Mouse (Mus musculus): ENCODE data around the gene Nfat5. TPM values are rescaled to one million over a fixed set of nuclear protein-coding genes. Genes with fewer than 3 reads are reported as not detected.

Gene Nfat5
- total RNA-seq, 2 experiments from 2014 or later, result 36.5 to 36.6 TPM

DNA sequence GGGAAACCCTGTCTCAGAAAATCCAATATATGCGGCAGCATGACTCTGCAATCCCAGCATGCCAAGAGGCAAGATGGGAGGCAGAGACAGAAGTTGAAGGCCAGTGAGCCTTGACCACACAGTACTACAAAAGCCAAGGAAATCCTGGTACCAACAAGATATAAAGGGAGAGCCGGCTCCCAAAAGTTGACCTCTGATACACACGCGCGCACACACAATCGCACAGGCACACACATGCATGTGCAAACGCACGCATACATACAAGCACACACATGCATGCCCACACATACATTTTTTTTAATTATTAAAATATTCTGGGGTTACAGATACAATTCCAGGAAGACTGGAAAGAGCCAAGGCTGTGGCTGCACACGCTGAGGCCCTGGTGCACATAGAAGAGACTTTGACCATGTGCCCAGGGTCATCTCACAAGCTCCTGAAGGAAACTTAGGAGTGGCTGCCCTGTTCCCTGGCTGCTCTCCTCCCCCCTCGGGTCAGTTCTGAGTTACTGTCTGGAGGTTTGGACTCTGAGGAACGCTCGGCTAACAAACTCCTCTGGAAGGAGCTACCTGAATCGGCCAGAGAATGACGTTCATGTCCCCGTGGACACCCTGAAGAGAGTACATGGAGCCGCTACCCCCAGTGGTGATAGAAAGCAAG lies 97.3 kb downstream of the Nfat5 start:
- DNase-seq, result no peak
- intact Hi-C loops (cut with DNase I), result no loop called here

DNA sequence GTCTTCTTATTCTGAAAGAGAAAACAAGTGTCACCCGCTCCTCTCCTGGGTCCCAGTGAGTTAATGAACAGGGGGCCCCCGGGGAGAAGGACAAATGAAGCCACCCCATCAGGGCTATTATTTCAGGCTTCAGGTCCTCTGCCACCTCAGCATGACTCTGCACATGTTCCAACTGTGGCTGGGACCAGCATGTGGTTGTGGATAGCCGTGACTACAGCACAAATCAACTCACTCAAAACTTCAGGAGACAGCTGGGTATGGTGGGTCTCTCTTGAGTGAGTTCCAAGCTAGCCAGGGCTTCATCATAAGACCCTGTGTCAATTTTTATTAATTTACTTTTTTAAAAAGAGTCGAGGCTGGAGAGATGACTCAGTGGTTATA lies 97.9 kb downstream of the Nfat5 start:
- intact Hi-C loops (cut with DNase I), result no loop called here
- DNase-seq, result no peak

GRCm38 (mm10) chr8:107395397-107395796 lies 102.1 kb downstream of the Nfat5 start:
- intact Hi-C loops (cut with DNase I), result no loop called here
- no peak for DNase-seq

GRCm38 (mm10) chr8:107396106-107396670 lies 102.9 kb downstream of the Nfat5 start:
- intact Hi-C loops (cut with DNase I), result no loop called here

DNA sequence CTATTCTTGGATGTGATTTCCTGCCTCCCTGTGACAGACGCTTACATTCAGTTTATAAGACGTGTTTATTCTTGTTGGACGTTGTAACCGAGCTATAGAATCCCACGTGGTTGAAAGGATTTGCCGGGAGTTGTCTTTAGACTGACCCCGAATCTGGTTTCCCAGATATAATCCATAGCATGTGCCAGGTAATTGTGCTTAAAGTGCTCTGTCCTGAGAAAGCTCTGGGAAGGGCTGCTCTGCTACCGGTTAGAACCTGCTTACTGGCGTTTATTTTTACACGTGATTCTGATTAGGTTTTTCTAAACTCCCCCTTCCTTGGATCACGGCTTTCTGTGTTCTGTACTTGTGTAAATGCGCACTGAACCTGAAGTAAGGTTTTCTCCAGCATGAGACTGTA lies 104.4 kb downstream of the Nfat5 start:
- DNase-seq, result no peak
- intact Hi-C loops (cut with DNase I), result no loop called here

More at GRCm38 (mm10) chr8:107396106-107396670, 102.9 kb downstream of the Nfat5 start:
- no peak for DNase-seq

DNA sequence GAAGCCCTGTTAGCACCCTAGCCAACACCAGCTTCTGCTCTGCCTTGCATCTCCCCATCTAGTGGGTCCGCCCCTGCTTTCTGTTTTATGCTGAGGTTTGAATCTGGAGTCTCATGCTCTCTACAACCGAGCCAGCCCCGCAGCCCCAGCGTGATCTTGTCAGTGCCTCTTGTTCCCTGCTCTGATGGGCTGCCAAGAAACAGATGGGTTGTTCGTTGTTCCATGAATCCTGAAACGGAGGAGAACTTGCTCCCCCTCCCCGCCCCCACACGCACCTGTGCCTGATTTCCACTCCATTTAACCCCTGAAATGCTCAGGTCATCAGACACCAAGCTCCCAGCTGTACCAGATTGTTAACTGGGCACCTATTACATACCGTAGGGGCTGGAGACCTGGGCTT lies 106.2 kb downstream of the Nfat5 start:
- no peak for DNase-seq
- intact Hi-C loops (cut with DNase I), result no loop called here

- intact Hi-C loops (cut with DNase I), result no loop called here
- no peak for DNase-seq
Measured at GRCm38 (mm10) chr8:107401866-107402265, 108.6 kb downstream of the Nfat5 start.

GRCm38 (mm10) chr8:107403038-107403781 lies 109.9 kb downstream of the Nfat5 start, which contains the start of gene Nqo1:
Gene Nqo1, minus strand, starts transcription at chr8:107403206.
- DNase-seq, result peak; percentile 77 to 84
- intact Hi-C loops (cut with DNase I), result no loop called here

DNA sequence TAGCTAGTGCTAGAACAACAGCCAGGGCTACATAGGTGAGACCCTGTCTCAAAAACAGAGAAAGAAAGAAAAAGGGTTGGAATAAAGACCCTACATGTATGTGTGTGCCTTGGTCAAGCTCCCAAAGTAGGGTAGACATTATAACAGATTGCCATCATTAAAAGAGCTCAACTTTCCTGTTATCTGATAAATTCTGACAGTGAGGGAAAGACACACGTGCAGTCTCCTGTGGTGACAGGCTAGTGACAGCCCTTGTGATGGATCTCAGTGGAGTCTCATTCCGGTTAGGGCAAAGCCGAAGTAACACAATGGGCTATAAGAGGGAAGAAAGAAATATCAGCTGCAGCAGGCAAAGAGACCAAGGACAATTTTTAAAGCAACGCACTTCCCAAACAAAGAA lies 110.8 kb downstream of the Nfat5 start:
- intact Hi-C loops (cut with DNase I), result no loop called here
- DNase-seq, result no peak

DNA sequence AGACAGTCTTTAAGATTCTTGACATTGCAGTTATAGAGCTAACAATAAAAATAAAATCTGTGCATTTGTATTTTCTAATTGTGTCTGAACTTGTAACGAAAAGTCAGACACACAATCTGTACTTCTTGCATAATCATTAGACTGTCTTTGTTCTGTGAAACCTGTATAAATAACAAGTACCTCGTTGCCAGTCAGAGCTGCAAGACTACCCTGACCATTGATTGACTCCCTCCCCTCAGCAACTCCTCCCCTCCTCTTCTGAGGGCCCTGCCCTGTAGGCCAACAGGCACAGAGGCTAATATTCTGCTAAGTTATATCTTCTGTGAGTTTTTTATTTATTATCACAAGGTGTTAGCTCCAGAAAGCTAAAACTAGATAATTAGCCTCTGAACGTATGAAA lies 112.7 kb downstream of the Nfat5 start:
- DNase-seq, result no peak
- intact Hi-C loops (cut with DNase I), result no loop called here

GRCm38 (mm10) chr8:107411391-107411790 lies 118.1 kb downstream of the Nfat5 start:
- intact Hi-C loops (cut with DNase I), result no loop called here
- DNase-seq, result no peak

DNA sequence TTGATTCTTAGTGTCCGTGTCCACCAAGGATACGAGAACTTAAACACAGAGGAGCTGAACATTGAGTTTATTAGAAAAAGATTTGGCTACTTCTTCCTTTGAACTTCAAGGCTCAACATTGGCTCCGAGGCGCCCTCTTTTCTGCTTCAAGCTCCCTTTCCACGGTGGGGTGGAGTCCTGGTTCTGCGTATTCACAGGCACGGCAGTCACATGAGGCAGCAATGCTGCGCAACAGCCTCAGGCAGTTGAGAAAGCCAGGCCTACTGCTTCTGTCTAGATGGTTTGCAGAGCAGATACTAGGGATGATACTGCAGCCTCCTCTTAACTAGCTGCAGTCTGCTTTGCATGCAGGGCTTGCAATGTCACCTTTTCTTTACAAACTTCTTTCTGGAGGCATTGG lies 119.3 kb downstream of the Nfat5 start:
- intact Hi-C loops (cut with DNase I), result no loop called here
- no peak for DNase-seq

- no peak for DNase-seq
- intact Hi-C loops (cut with DNase I), result no loop called here
Measured at GRCm38 (mm10) chr8:107413881-107414280, 120.6 kb downstream of the Nfat5 start.

GRCm38 (mm10) chr8:107417001-107417400 lies 123.7 kb downstream of the Nfat5 start:
- no peak for DNase-seq
- intact Hi-C loops (cut with DNase I), result no loop called here

DNA sequence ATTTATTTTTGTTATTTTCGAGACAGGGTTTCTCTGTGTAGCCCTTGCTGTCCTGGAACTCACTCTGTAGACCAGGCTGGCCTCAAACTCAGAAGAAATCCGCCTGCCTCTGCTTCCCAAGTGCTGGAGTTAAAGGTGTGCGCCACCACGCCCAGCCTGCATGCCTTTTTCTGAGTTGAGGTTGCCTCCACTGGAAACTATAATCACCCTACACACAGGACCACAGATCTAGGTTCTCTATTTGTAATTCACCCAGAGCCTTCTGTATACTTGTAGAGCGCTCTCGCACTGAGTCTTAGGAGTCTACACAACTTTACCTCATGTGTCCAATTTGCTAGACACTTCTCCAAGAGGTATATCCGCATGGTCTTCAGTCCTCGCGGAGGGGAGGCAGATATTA lies 130.9 kb downstream of the Nfat5 start:
- no peak for DNase-seq
- intact Hi-C loops (cut with DNase I), result no loop called here

DNA sequence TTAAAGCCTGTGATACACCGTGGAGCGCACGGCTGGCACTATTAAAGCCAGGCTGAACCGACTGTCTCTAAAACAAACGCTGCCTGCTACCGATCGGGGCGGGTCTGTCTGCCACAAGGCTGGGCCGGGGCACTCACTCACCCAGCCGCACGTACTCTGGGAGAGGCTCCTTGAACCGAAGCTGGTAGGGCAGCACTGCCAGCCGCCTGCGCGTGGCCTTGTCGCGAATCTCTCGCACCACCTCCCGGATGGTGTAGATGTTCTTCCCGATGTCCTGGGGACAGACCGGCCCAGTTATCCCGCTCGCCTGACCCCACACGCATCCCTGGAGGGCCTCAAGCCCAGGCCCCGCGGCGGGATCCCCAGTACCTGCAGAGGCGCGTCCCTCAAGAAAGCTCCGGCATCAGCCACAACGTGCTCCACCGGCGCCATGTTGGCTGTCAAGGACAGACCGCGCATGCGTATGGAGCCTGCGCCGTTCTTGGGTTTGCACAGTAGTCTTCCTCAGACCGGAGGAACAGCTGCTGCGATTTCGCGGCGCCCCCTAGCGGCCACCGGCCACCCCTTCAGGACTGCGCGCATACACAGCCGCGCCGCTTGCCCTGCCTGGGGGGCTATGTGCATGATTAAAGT lies 131.4 kb downstream of the Nfat5 start, which contains the start of gene Nob1:
Gene Nob1, minus strand, starts transcription at position 455 of the 633 bp plus-strand sequence.
- DNase-seq, result peak; percentile 99
- intact Hi-C loops (cut with DNase I), result loop anchor here (1.0 to 5.0 kb wide), 2 partner anchors 38 to 322 kb away; no protein-coding TSS in a partner anchor

DNA sequence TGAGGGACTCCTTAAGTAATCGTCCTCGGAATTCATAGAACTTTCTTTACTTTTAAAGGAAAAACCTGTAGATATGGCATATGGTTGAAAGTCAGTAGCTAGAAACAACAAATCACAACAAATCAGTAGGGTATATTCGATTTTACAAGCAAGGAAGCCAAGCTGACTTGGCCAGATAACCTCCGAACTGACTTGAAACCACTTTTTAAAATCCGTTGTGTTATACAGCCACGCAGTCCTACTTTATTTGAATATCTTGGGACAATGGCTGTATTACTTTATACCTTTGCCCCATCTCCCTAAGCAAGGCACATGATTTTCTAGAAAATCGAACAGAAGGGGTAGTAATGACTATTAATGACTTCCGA lies 131.9 kb downstream of the Nfat5 start:
- DNase-seq, result no peak
- intact Hi-C loops (cut with DNase I), result loop anchor here (1.0 to 5.0 kb wide), 2 partner anchors 39 to 323 kb away; no protein-coding TSS in a partner anchor

Data from heart, postnatal 14 days (tissue).